Mouse (Mus musculus): ENCODE results near the gene Map9. TPM values are rescaled to one million over a fixed set of nuclear protein-coding genes. Genes with fewer than 3 reads are reported as not detected.

The Map9 gene
- polyA plus RNA-seq, 1 experiment from 2014 or later, result 7.0 TPM

GRCm38 (mm10) chr3:82362452-82362851 is 4.6 kb downstream of the Map9 start:
- WGBS, result 17% methylated on average over 4 of the region's 4 CpGs
- peaks cover 16% of the 10 kb centered on the region for H3K36me3 ChIP-seq
- no peak overlapping the region for H3K9ac ChIP-seq
- H3K27ac ChIP-seq (ENCODE audit: poor library complexity, severe bottlenecking), result no peak overlapping the region
- H3K4me3 ChIP-seq, result no peak overlapping the region
- no peaks in the 10 kb centered on the region for H3K4me1 ChIP-seq (replicated peaks)
- H3K9me3 ChIP-seq (replicated peaks), result no peaks in the 10 kb centered on the region
- no peak overlapping the region for H3K4me2 ChIP-seq
- ATAC-seq (ENCODE audit: insufficient number of reproducible peaks, low FRiP score), result no peak
- no peaks in the 10 kb centered on the region for H3K27me3 ChIP-seq (replicated peaks)

DNA sequence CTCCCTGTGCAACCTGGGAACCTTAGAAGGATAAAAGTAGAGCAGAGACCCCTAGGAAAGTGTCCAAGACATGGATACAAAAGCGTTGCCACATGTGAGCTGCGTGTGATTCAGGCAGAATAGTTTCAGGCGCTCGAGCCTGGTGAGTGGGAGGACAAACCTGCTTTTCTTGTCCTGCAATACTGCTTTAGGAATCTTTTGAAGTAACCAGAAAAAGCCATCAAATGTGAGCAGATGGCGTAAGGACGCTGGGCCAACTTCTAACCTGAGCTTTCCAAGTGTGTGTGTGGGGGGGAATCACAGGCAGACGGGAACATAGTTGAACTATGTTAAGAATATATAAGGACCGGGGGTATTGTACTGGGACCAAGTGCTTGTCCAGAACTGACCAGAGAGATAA is 6.7 kb downstream of the Map9 start:
- 76% methylated on average over 8 of the region's 8 CpGs for WGBS
- H3K27ac ChIP-seq (ENCODE audit: poor library complexity, severe bottlenecking), result no peak overlapping the region

DNA sequence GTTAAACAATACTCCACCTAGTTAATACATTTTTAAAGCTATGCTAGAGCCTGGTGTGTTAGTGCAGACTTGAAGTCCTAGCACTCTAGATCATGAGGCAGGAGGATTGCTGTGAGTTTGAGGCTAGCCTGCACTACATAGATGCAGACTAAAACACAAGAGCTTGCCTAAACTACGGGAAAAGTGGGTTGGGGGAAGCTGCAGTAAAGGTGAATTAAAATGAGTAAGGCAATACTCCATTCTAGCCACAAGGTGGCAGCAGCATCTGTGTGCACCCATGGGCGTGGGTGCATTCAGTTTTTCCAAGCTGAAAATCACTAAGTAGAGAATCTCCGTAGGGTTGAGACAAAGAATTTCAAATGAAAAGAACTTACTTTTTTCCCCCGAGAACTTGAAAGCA is 7.1 kb downstream of the Map9 start:
- ATAC-seq (ENCODE audit: insufficient number of reproducible peaks, low FRiP score), result no peak
- Histone ChIP-seq H3K4me1 (replicated peaks) (peaks cover 8% of the 10 kb centered on the region; the same call in 1 of the 2 replicates), H3K4me2 (no peak overlapping the region), H3K27ac (ENCODE audit: poor library complexity, severe bottlenecking) (no peak overlapping the region), H3K9me3 (replicated peaks) (no peaks in the 10 kb centered on the region), H3K27me3 (replicated peaks) (no peaks in the 10 kb centered on the region), H3K36me3 (peaks cover 16% of the 10 kb centered on the region), H3K9ac (no peak overlapping the region), H3K4me3 (no peak overlapping the region)
- WGBS, result 29% methylated on average over 4 of the region's 4 CpGs

More for the DNA sequence above, 6.7 kb downstream of the Map9 start:
- peaks cover 5% of the 10 kb centered on the region; the same call in 1 of the 2 replicates for H3K4me1 ChIP-seq (replicated peaks)
- H3K4me3 ChIP-seq, result no peak overlapping the region
- H3K9ac ChIP-seq, result no peak overlapping the region
- H3K9me3 ChIP-seq (replicated peaks), result no peaks in the 10 kb centered on the region
- no peak for ATAC-seq (ENCODE audit: insufficient number of reproducible peaks, low FRiP score)
- peaks cover 16% of the 10 kb centered on the region for H3K36me3 ChIP-seq
- no peak overlapping the region for H3K4me2 ChIP-seq
- H3K27me3 ChIP-seq (replicated peaks), result no peaks in the 10 kb centered on the region

- peak overlapping the region; percentile 88 for H3K27ac ChIP-seq (ENCODE audit: poor library complexity, severe bottlenecking)
- no peak overlapping the region for H3K9ac ChIP-seq
- no peaks in the 10 kb centered on the region for H3K27me3 ChIP-seq (replicated peaks)
- WGBS, result 56% methylated on average over 21 of the region's 21 CpGs
- peaks cover 15% of the 10 kb centered on the region for H3K36me3 ChIP-seq
- peaks cover 18% of the 10 kb centered on the region for H3K4me1 ChIP-seq (replicated peaks)
- no peaks in the 10 kb centered on the region for H3K9me3 ChIP-seq (replicated peaks)
- ATAC-seq (ENCODE audit: insufficient number of reproducible peaks, low FRiP score), result peak; percentile 77
- peak overlapping the region; percentile 40 for H3K4me2 ChIP-seq
- H3K4me3 ChIP-seq, result no peak overlapping the region
Measured at GRCm38 (mm10) chr3:82369063-82369860, 11.4 kb downstream of the Map9 start.

- Histone ChIP-seq H3K27ac (ENCODE audit: poor library complexity, severe bottlenecking) (peak overlapping the region; percentile 88), H3K27me3 (replicated peaks) (no peaks in the 10 kb centered on the region), H3K9ac (no peak overlapping the region), H3K36me3 (peaks cover 12% of the 10 kb centered on the region; the same call in 1 of the 2 replicates), H3K4me2 (peak overlapping the region; percentile 36; the same call in 1 of the 2 replicates), H3K9me3 (replicated peaks) (no peaks in the 10 kb centered on the region), H3K4me1 (replicated peaks) (peaks cover 18% of the 10 kb centered on the region), H3K4me3 (no peak overlapping the region)
- no peak for ATAC-seq (ENCODE audit: insufficient number of reproducible peaks, low FRiP score)
- 59% methylated on average over 10 of the region's 10 CpGs for WGBS
Measured at GRCm38 (mm10) chr3:82370439-82371011, 12.7 kb downstream of the Map9 start.

- 83% methylated on average over 14 of the region's 14 CpGs for WGBS
- Histone ChIP-seq H3K4me2 (no peak overlapping the region), H3K4me3 (no peak overlapping the region), H3K9ac (no peak overlapping the region), H3K27me3 (replicated peaks) (no peaks in the 10 kb centered on the region), H3K36me3 (peaks cover 26% of the 10 kb centered on the region), H3K9me3 (replicated peaks) (no peaks in the 10 kb centered on the region), H3K27ac (ENCODE audit: poor library complexity, severe bottlenecking) (no peak overlapping the region), H3K4me1 (replicated peaks) (peaks cover 4% of the 10 kb centered on the region; the same call in 1 of the 2 replicates)
- no peak for ATAC-seq (ENCODE audit: insufficient number of reproducible peaks, low FRiP score)
Measured at GRCm38 (mm10) chr3:82376965-82377364, 19.1 kb downstream of the Map9 start.

- Histone ChIP-seq H3K36me3 (peaks cover 34% of the 10 kb centered on the region), H3K9ac (no peak overlapping the region), H3K4me1 (replicated peaks) (no peaks in the 10 kb centered on the region), H3K27ac (ENCODE audit: poor library complexity, severe bottlenecking) (no peak overlapping the region), H3K4me3 (no peak overlapping the region), H3K4me2 (no peak overlapping the region), H3K9me3 (replicated peaks) (no peaks in the 10 kb centered on the region), H3K27me3 (replicated peaks) (no peaks in the 10 kb centered on the region)
- ATAC-seq (ENCODE audit: insufficient number of reproducible peaks, low FRiP score), result no peak
- 78% methylated on average over 11 of the region's 11 CpGs for WGBS
Measured at GRCm38 (mm10) chr3:82382325-82382724, 24.5 kb downstream of the Map9 start.

DNA sequence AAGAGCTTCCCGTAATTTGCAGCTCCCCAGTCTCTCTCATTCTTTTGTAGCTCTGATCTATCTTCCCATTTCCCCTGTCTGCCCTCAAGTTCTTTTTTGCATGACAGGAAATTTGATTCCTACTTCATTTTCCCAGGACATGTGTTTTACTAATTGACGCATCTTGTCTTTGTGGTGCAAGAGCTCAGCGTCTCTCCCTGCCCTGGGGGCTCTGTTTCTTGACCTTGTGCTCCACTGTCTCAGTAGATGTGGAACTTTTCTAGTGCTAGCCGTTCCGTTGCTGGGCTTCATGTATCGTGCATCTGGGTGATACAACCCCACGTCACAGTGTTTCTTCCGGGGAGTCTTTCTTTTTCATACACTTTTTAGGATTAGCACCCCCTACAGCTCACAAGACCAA is 27.2 kb downstream of the Map9 start:
- Histone ChIP-seq H3K4me3 (no peak overlapping the region), H3K27me3 (replicated peaks) (no peaks in the 10 kb centered on the region), H3K9me3 (replicated peaks) (no peaks in the 10 kb centered on the region), H3K4me2 (no peak overlapping the region), H3K9ac (no peak overlapping the region), H3K27ac (ENCODE audit: poor library complexity, severe bottlenecking) (no peak overlapping the region), H3K36me3 (peaks cover 29% of the 10 kb centered on the region), H3K4me1 (replicated peaks) (no peaks in the 10 kb centered on the region)
- 84% methylated on average over 8 of the region's 8 CpGs for WGBS
- ATAC-seq (ENCODE audit: insufficient number of reproducible peaks, low FRiP score), result no peak

DNA sequence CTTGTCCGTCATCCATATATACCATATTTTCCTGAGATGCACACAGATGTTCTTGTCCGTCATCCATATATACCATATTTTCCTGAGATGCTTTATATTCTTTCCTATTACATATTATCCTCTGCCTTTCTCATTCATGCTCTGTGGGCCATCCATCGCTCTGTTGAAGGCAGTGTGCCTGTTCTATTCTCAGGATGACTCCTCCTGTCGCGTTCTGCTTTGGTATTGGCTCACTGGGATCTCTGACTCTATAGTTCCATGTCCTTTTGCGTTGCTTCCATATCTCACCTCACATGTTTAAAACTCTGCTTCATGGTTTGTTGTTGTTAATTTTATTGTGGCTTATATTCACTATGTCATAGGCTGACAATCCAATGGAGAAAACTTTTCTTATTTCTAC is 48.0 kb downstream of the Map9 start:
- Histone ChIP-seq H3K9ac (no peak overlapping the region), H3K9me3 (replicated peaks) (no peaks in the 10 kb centered on the region), H3K4me2 (no peak overlapping the region), H3K27ac (ENCODE audit: poor library complexity, severe bottlenecking) (no peak overlapping the region), H3K4me3 (no peak overlapping the region), H3K4me1 (replicated peaks) (no peaks in the 10 kb centered on the region), H3K36me3 (no peaks in the 10 kb centered on the region), H3K27me3 (replicated peaks) (no peaks in the 10 kb centered on the region)
- WGBS, result 78% methylated on average over 6 of the region's 6 CpGs
- ATAC-seq (ENCODE audit: insufficient number of reproducible peaks, low FRiP score), result no peak

DNA sequence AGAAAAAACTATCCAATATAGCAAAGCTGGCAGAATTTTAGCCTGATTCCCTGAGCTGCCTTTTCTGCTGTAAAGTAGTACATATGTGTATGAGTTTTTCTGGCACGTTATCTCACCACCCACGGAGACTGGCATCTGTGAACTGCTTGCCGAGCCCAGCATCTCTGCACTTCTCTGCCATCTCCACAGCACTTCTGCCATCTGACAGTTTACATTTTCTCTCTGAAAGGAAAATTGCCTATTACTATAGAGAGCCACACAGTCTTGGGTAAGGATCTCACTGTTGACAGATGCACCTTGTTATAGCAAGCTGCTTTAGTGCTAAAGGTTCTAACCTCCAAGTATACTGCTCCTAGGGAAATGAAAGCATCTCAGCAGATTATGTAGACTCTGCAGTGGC is 48.5 kb downstream of the Map9 start:
- H3K9ac ChIP-seq, result no peak overlapping the region

DNA sequence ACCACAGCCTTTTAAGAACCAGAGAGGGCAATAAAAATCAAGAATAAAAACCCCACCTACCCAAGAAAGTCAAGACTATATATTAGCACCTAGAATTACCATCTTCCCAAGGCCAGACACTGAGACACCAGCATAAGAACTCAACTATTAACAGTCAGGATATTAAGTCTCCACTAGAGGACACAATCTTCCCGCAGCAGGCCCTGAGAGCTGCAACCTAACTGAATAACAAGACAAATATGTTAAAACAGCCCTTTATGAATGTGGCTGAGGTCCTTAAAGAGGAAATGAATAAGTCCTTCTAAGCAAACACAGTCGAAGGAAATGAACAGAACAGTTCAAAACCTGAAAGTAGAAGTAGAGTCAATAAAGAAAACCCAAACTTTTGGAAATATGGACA is 49.6 kb downstream of the Map9 start:
- no peaks in the 10 kb centered on the region for H3K27me3 ChIP-seq (replicated peaks)
- no peak overlapping the region for H3K4me3 ChIP-seq
- no peaks in the 10 kb centered on the region for H3K4me1 ChIP-seq (replicated peaks)
- H3K9ac ChIP-seq, result no peak overlapping the region
- no peaks in the 10 kb centered on the region for H3K36me3 ChIP-seq
- no peak for ATAC-seq (ENCODE audit: insufficient number of reproducible peaks, low FRiP score)
- H3K27ac ChIP-seq (ENCODE audit: poor library complexity, severe bottlenecking), result no peak overlapping the region
- 50% methylated on average over 2 of the region's 2 CpGs for WGBS
- no peaks in the 10 kb centered on the region for H3K9me3 ChIP-seq (replicated peaks)
- no peak overlapping the region for H3K4me2 ChIP-seq

More for the DNA sequence above, 48.5 kb downstream of the Map9 start:
- no peaks in the 10 kb centered on the region for H3K4me1 ChIP-seq (replicated peaks)
- H3K4me2 ChIP-seq, result no peak overlapping the region
- 55% methylated on average over 3 of the region's 3 CpGs for WGBS
- no peaks in the 10 kb centered on the region for H3K9me3 ChIP-seq (replicated peaks)
- no peak overlapping the region for H3K4me3 ChIP-seq
- no peak for ATAC-seq (ENCODE audit: insufficient number of reproducible peaks, low FRiP score)
- H3K27me3 ChIP-seq (replicated peaks), result no peaks in the 10 kb centered on the region
- H3K36me3 ChIP-seq, result no peaks in the 10 kb centered on the region
- H3K27ac ChIP-seq (ENCODE audit: poor library complexity, severe bottlenecking), result no peak overlapping the region
